Mouse (Mus musculus) liver, postnatal 0 days (tissue): ENCODE results near the gene B020031M17Rik. TPM values are rescaled to one million over a fixed set of nuclear protein-coding genes. Genes with fewer than 3 reads are reported as not detected.
"Not testable (repeated sequence)": the region's sequence is repeated elsewhere in the genome, so short reads cannot be mapped to it uniquely, and the experiment has no call there.

Source experiments
- ATAC-seq: fragments of 200-750 bp; cut with Nextera tagmentation; 2 replicates; pipeline ENCODE4 v1.8.0; 2017; ENCODE audit warnings: mild to moderate bottlenecking, moderate library complexity
- DNase-seq: peaks from one replicate; pipeline ENCODE4 v3.0.0-alpha.2; 2016
- H3K27ac ChIP-seq: fragments of 300-500 bp; sonication (generic); 2 replicates; pipeline ENCODE4 v1.5.1; 2014; ENCODE audit warnings: antibody characterized with exemption, moderate library complexity, mild to moderate bottlenecking, low read depth
- H3K27me3 ChIP-seq: fragments of 300-500 bp; sonication (generic); 2 replicates; pipeline ENCODE4 v1.6.1; 2014; ENCODE audit warnings: low read length, control low read depth, mixed read lengths; ENCODE audit not compliant: insufficient read depth
- H3K36me3 ChIP-seq: fragments of 300-500 bp; sonication (generic); replicated peaks from 2 replicates; pipeline ENCODE4 v1.6.1; 2014; ENCODE audit warnings: mild to moderate bottlenecking, control low read depth, low read length, moderate library complexity, mixed read lengths; ENCODE audit not compliant: insufficient read depth
- H3K4me1 ChIP-seq: fragments of 300-500 bp; sonication (generic); 2 replicates; pipeline ENCODE4 v1.6.1; 2014; ENCODE audit warnings: antibody characterized with exemption, mild to moderate bottlenecking, control low read depth; ENCODE audit not compliant: insufficient read depth
- H3K4me2 ChIP-seq: fragments of 300-500 bp; sonication (generic); 2 replicates; pipeline ENCODE4 v1.6.1; 2014; ENCODE audit warnings: low read depth, mild to moderate bottlenecking, low read length, moderate library complexity, mixed read lengths
- H3K4me3 ChIP-seq: fragments of 300-500 bp; sonication (generic); 2 replicates; pipeline ENCODE4 v1.5.1; 2014; ENCODE audit warnings: low read depth, low read length
- H3K9ac ChIP-seq: fragments of 300-500 bp; sonication (generic); replicated peaks from 2 replicates; pipeline ENCODE4 v1.6.1; 2014; ENCODE audit warnings: mild to moderate bottlenecking, moderate library complexity
- H3K9me3 ChIP-seq: fragments of 300-500 bp; sonication (generic); 2 replicates; pipeline ENCODE4 v1.6.1; 2016; ENCODE audit warnings: mild to moderate bottlenecking, control low read depth, low read length, mixed read lengths
- WGBS: fragments of 180-500 bp; shearing (Covaris S2); extraction: QIAGEN DNeasy Blood & Tissue Kit; methylation state at CpG from one replicate; pipeline ENCODE4 v1.1.7; 2014; ENCODE audit not compliant: insufficient replicate concordance; 5-methylcytosine and 5-hydroxymethylcytosine counted together
- polyA plus RNA-seq: library from polyadenylated mRNA; unstranded; fragments of >200 nt; fragmentation: Nextera tagmentation; extraction: Ambion mirVana; gene quantifications from 2 replicates; pipeline ENCODE4 v1.2.1, GENCODE M21; 2015

B020031M17Rik gene
- not detected in 2 replicates for polyA plus RNA-seq

DNA sequence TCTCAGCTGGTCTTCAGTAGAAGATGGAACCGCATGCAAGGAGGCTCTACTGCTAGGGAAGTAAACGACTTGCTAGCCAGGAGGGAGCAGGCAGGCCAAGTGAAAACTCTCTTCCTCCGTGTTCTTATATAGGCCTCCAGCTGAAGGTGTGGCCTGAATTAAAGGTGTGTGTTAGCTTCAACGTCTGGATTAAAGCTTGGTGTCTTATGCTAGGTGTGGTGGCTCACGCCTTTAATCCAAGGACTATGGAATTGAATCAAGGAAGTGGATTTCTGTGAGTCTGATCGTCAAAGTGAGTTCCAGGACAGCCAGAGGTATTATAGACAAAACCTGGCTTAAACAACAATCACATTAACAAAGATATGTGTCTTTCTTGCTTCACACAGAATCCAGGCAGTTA, at the start of gene B020031M17Rik:
Gene B020031M17Rik (minus strand): TSS at position 101 of the 400 bp plus-strand sequence.
- H3K4me3 ChIP-seq, H3K9ac ChIP-seq, H3K27ac ChIP-seq, ATAC-seq, DNase-seq, H3K27me3 ChIP-seq, H3K9me3 ChIP-seq, H3K36me3 ChIP-seq, H3K4me1 ChIP-seq, H3K4me2 ChIP-seq: not testable (repeated sequence)
- 63% methylated on average over 3 of the region's 6 CpGs for WGBS

DNA sequence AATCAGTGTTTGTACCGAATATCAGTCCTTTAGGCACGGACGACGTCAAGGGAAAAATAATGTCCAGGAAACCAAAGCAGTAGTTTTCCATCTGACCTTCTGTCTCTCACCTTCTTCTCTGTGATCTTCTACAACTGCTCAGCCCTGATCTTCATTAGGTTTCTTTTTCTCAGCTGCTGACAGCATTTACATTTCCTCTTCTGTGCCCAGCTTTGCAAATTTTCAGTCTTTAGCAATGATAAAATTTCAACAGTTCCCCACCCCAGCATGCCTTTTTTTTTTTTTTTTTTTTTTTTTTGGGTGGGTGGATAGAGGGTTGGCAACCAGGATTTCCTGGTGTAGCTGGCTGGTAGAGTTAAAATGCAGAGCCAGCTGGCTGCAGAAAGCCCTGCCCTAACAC, 48.6 kb upstream of the B020031M17Rik start:
- not testable (repeated sequence) for H3K27ac ChIP-seq, H3K4me2 ChIP-seq, H3K36me3 ChIP-seq, ATAC-seq, DNase-seq, H3K4me1 ChIP-seq, H3K27me3 ChIP-seq, H3K9ac ChIP-seq, H3K9me3 ChIP-seq, H3K4me3 ChIP-seq
- no CpG with 5 or more reads among the region's 4 CpGs for WGBS

DNA sequence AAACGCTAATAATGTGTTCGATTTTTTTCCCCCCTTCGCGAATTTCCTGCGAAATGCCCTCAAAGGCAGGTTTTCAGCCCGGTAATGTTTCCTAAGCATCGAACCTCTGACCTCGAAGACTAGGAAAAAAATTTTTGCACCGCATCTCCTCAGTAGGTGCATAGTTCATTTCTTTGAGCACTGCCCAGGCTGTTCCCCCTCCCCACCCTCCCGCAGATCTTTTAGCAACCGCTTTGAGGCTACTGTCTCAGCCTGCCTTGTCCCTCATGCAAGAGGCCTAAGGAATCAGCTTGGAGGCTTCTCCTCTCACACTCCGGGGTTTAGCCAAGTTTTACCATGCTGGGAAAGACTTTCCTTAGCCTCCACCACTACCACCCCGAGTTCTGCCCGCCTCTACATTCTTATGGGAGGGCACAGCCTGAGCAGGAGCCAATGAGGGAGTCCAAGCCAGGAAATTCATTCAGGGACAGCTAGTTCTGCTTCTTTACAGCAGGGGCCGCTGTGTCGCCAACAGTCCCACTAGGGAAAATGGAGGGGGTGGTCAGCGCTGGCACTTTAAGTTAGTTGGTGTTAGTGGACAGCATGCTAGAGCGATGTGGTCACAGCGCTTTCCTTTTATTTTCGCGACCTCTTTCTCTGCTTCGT, 48.0 kb upstream of the B020031M17Rik start:
- not testable (repeated sequence) for H3K9ac ChIP-seq, H3K36me3 ChIP-seq, H3K4me3 ChIP-seq, H3K4me2 ChIP-seq, H3K9me3 ChIP-seq, H3K4me1 ChIP-seq, DNase-seq, H3K27me3 ChIP-seq, H3K27ac ChIP-seq
- WGBS: no CpG with 5 or more reads among the region's 22 CpGs
- ATAC-seq: peak; percentile 53; the same call in 1 of the 2 replicates

DNA sequence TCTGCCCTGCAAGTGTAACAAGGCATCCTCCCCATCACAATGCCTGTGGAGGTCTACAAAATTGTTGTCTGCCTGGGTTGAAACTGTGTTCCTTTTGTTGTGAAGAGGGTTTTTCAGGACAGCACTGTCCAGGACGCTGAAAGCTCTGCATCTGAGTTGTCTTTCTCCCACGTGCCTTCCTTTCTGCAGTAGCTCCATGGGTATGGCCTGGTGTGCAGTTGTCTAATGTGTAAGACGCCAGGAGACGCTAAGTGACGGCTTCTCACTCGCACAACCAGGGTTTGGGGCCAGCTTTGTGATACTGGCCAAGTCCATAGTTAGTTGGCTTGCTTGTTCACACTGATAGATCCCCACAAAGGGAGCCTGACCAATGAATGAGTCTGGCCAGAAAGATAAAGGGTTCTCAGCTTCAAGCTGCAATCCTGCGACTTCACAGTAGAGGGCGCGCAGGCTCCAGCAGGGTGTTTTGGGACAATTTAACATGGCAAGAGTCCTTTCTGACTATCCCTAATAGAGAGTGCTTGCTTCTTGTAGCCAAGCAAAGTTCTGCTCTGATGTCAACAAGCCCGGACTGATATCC, 41.4 kb upstream of the B020031M17Rik start:
- not testable (repeated sequence) for H3K27me3 ChIP-seq, H3K36me3 ChIP-seq, H3K9me3 ChIP-seq, DNase-seq, H3K9ac ChIP-seq, H3K4me2 ChIP-seq, H3K4me3 ChIP-seq, H3K27ac ChIP-seq, H3K4me1 ChIP-seq, ATAC-seq
- WGBS: no CpG with 5 or more reads among the region's 10 CpGs

DNA sequence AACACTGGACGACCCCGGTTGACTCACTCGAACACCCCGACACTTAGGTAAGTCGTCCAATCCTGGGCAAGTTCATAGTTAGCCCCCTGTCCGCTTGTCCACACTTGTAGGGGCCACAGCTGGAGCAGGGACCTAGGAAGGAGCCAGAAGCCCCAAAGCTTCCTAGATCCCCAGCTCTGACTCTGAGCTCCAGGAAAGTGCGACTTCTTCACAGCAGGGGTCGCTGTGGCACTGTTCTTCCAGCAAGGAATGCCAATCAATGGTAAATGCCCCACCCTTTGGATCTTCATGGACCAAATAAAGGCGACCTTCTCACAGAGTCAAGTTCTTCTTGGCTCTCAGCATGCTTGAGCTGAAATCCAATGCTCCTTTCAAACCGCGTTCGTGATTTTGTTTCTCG, 40.7 kb upstream of the B020031M17Rik start:
- H3K27me3 ChIP-seq, H3K36me3 ChIP-seq, H3K4me1 ChIP-seq, H3K9ac ChIP-seq, ATAC-seq, H3K4me2 ChIP-seq, H3K4me3 ChIP-seq, H3K9me3 ChIP-seq, DNase-seq, H3K27ac ChIP-seq: not testable (repeated sequence)
- no CpG with 5 or more reads among the region's 13 CpGs for WGBS

DNA sequence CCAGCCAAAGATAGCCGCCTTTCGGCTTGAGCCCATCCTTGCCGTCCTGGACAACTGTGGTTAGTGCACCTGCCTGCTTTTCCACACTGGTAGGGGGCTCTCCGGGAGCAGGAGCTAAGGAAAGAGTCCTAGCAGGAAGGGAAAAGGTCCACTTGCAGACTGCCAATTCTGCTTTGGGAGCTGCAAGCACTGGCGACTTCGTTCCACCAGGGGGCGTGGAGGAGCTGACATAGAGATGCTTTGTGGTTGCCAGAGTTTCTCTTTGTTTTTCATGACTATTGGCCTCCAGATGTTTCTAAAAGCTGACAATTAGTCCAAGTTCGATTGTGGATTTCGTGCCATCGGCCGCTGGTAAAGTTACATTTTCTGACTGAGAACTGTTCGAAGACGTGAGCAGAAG, 18.6 kb upstream of the B020031M17Rik start:
- not testable (repeated sequence) for ATAC-seq

DNA sequence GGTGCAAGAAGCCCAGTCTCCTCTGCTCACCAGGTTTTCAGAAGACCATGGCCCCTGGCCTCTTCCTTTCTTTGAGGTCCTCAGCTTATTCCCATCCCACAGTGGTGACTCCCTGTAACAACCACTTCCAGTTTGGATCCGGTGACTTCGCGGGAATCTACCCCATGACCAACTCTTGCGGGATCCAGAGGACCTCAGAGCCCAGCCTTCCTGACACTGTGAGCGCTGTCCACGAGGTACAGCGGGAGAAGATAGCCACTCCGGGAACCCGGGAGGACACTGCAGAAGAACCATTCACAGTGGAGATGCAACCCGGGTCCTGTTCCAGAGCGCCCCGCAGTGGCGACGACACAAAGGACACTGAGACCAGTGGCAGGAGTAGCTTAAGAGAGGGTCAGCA, 17.6 kb upstream of the B020031M17Rik start:
- WGBS: no CpG with 5 or more reads among the region's 14 CpGs
- not testable (repeated sequence) for ATAC-seq, H3K4me3 ChIP-seq, H3K27ac ChIP-seq, DNase-seq, H3K36me3 ChIP-seq, H3K9ac ChIP-seq, H3K4me1 ChIP-seq, H3K27me3 ChIP-seq, H3K9me3 ChIP-seq, H3K4me2 ChIP-seq

More for the DNA sequence above, 18.6 kb upstream of the B020031M17Rik start:
- not testable (repeated sequence) for H3K9me3 ChIP-seq, DNase-seq, H3K27me3 ChIP-seq, H3K4me3 ChIP-seq, H3K27ac ChIP-seq, H3K36me3 ChIP-seq, H3K4me1 ChIP-seq, H3K9ac ChIP-seq, H3K4me2 ChIP-seq
- WGBS: no CpG with 5 or more reads among the region's 13 CpGs

DNA sequence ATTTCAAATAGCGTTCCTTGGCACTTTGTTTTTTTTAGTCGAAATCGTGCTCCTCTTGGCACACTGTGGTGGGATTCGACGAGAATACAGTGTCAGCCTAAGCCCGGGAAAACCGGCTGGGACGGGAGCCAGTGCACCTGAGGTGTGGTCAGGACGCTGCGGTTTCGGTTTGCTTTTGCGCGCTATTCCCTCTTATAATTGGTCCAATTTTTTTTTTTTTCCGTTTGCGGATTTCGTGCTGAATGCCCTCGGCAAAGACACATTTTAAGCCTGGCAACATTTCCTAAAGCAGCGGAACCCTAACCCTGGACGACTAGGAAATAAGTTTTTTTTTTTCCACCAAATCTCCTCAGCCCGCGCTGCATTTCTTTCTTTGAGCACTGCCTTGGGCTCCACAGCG, 15.4 kb upstream of the B020031M17Rik start:
- H3K9ac ChIP-seq, H3K9me3 ChIP-seq, H3K4me1 ChIP-seq, H3K27ac ChIP-seq, H3K36me3 ChIP-seq, H3K27me3 ChIP-seq, DNase-seq: not testable (repeated sequence)
- peak; percentile 56; the same call in 1 of the 2 replicates for ATAC-seq
- WGBS: 1% methylated on average over 19 of the region's 22 CpGs
- Histone ChIP-seq H3K4me3 (0 out of 2 replicates have a peak overlapping the region, but pooled peaks have one; percentile 20), H3K4me2 (peak overlapping the region; percentile 50; the same call in 1 of the 2 replicates)

DNA sequence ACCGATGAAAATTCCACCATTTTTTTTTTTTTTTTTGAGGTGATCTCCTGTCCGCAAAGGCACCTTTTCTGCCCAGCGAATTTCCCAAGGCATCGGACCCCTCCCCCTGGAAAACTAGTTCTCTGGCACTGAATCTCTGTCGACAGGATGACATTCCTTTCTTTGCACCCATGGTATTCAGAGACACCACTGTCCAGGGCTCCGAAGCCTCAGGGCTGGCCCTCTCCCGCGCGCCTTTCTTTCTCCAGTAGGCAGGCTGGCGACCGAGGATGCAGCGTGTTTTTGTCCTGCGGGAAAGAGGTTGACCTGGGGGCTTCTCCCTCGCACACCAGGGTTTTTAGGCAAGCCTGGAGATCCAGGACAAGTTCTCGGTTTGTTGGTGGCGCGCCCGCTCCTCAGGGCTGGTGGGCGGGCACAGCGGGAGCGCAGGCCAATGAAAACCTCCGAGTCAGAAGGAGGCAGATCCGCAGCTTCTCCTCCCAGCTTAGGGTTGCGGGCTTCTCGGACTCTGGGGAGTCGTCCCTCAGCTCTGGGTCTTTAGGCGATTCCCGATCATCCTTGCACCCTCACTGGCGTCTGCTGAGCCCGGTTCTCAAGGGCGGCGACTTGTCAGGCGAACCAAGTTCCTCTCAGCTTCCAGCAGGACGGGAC, 14.8 kb upstream of the B020031M17Rik start:
- ATAC-seq: peak; percentile 59; the same call in 1 of the 2 replicates
- not testable (repeated sequence) for H3K4me1 ChIP-seq, H3K4me3 ChIP-seq, H3K9ac ChIP-seq, DNase-seq, H3K27me3 ChIP-seq, H3K9me3 ChIP-seq, H3K36me3 ChIP-seq, H3K27ac ChIP-seq
- H3K4me2 ChIP-seq: peak overlapping the region; percentile 50; the same call in 1 of the 2 replicates
- WGBS: under 1% methylated on average over 14 of the region's 34 CpGs
